8 mouse cellular contexts compared by ENCODE assay signal in the genomic region with DNA sequence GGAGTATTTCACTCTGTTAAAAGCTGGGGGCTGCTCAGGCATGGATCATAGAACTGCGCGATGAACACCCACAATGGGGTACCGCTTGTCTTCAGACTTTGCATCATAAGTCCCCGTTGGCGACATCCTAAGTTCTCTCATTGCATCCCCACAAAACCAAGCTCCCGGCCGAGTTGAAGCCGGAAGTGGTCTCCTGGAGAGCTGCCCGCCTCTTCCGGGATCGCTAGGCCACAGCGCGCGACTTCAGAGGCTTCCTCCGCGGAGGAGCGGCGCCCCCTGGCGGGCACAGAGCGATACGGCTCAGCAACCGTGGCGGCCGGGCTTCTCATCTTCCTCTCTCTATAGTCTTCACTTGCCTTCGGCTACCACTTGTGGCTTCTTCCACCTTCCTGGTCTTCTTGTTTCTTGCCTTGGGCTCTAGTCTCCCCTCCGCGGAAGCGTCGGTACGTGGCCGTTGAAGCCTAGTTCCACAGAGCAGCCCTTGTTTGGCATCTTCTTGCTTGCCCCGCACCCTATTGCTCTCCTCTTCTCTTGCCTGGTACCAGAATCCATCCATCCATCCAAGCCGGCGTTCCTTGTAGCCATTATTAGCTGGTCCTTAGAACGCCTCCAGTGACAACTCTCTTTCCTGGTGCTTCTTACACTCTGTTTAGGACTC. TPM values are rescaled to one million over a fixed set of nuclear protein-coding genes. Genes with fewer than 3 reads are reported as not detected.
DNase-seq lines count a peak whose midpoint lies in the region; ATAC-seq and TF ChIP-seq lines count a peak whose summit lies in the region.

No protein-coding gene starts in this region.

- peak overlapping the region; percentile 68 for H3K4me3 ChIP-seq in G1E (ENCODE audit: low read depth, low read length)
- H3K4me3 ChIP-seq in forebrain, postnatal 0 days (ENCODE audit: low read depth, low read length) = peak overlapping the region; percentile 33
- peak overlapping the region; percentile 44 for H3K4me3 ChIP-seq in lung, embryonic 16.5 days (ENCODE audit: low read length)
- peak overlapping the region; percentile 78 for H3K4me3 ChIP-seq in thymus, adult 2 months (ENCODE audit: control insufficient read depth, insufficient read depth, low read length)

- peak overlapping the region; percentile 74 for H3K27ac ChIP-seq in forebrain, postnatal 0 days (ENCODE audit: low read depth, low read length)
- no peak overlapping the region; the same call in 1 of the 2 replicates for H3K27ac ChIP-seq in lung, embryonic 16.5 days (ENCODE audit: low read length)
- H3K27ac ChIP-seq in thymus, adult 2 months (ENCODE audit: control insufficient read depth, insufficient read depth, low read length) = peak overlapping the region; percentile 82

- H3K4me2 ChIP-seq in forebrain, postnatal 0 days (ENCODE audit: low read depth) = peak overlapping the region; percentile 62
- H3K4me2 ChIP-seq in lung, embryonic 16.5 days (ENCODE audit: low read depth, low read length) = peak overlapping the region; percentile 61

- TF ChIP-seq POLR2A in thymus, adult 2 months (IDR thresholded peaks at IDR 0.05; ENCODE audit: control insufficient read depth, extremely low read depth, insufficient read depth, low read length, poor library complexity) = peak; percentile 50; the same call in 1 of the 2 replicates

- TF ChIP-seq CTCF in G1E (IDR thresholded peaks at IDR 0.05; ENCODE audit: low read depth, low read length) = peak; percentile 89
- peak; percentile 95 for TF ChIP-seq CTCF in forebrain, postnatal 0 days (IDR thresholded peaks at IDR 0.05; ENCODE audit: low read depth)
- peak; percentile 98 for TF ChIP-seq CTCF in thymus, adult 2 months (IDR thresholded peaks at IDR 0.05; ENCODE audit: borderline replicate concordance, control insufficient read depth, extremely low read depth, insufficient read depth, low read length, poor library complexity)

- peaks cover 41% of the 10 kb centered on the region for H3K4me1 ChIP-seq in G1E (ENCODE audit: insufficient read depth, low read depth, low read length)
- H3K4me1 ChIP-seq in forebrain, postnatal 0 days (ENCODE audit: insufficient read depth) = 0 out of 2 replicates have a peak, but pooled peaks cover 8% of the 10 kb centered on the region
- H3K4me1 ChIP-seq in lung, embryonic 16.5 days (replicated peaks; ENCODE audit: control insufficient read depth, insufficient read depth, low read length) = peaks cover 13% of the 10 kb centered on the region
- peaks cover 16% of the 10 kb centered on the region for H3K4me1 ChIP-seq in thymus, adult 2 months (replicated peaks; ENCODE audit: control insufficient read depth, insufficient read depth, low read length)

- 6% methylated on average over 35 of the region's 35 CpGs for WGBS in forebrain, postnatal 0 days
- 4% methylated on average over 35 of the region's 35 CpGs for whole genome bisulfite sequencing in lung, embryonic 16.5 days
- WGBS in thymus, adult 2 months = 3% methylated on average over 35 of the region's 35 CpGs

- peak; percentile 82 for DNase-seq in G1E (ENCODE audit: low spot score)
- DNase-seq in cerebellum, adult 18-20 months = peak; percentile 89 to 98
- peak; percentile 95 for DNase-seq in forebrain, postnatal 0 days
- DNase-seq in heart, postnatal 4 days = peak; percentile 96
- DNase-seq in layer of hippocampus, adult 9-10 months (ENCODE audit: low spot score) = peak; percentile 71
- DNase-seq in ovary, adult 18-20 months (ENCODE audit: low spot score) = peak; percentile 77
- peak; percentile 94 for DNase-seq in thymus, adult 2 months

- H3K9ac ChIP-seq in forebrain, postnatal 0 days = peak overlapping the region; percentile 39
- H3K9ac ChIP-seq in lung, embryonic 16.5 days (ENCODE audit: low read length) = peak overlapping the region; percentile 65

- peak; percentile 37; the same call in 1 of the 2 replicates for ATAC-seq in G1E (ENCODE audit: extremely low read depth, insufficient number of reproducible peaks, low FRiP score, poor library complexity, severe bottlenecking)
- peak; percentile 90 for ATAC-seq in forebrain, postnatal 0 days
- peak; percentile 90 for ATAC-seq in lung, embryonic 16.5 days (ENCODE audit: low read depth)

- peaks cover 16% of the 10 kb centered on the region for H3K27me3 ChIP-seq in G1E (ENCODE audit: insufficient read depth, low read length)
- no peaks in the 10 kb centered on the region for H3K27me3 ChIP-seq in forebrain, postnatal 0 days (ENCODE audit: insufficient read depth, low read length)
- no peaks in the 10 kb centered on the region for H3K27me3 ChIP-seq in lung, embryonic 16.5 days (ENCODE audit: control insufficient read depth, insufficient read depth, low read depth, low read length)
- H3K27me3 ChIP-seq in thymus, adult 2 months (ENCODE audit: control insufficient read depth, insufficient read depth, low read length) = no peaks in the 10 kb centered on the region

- H3K9me3 ChIP-seq in G1E (replicated peaks) = no peaks in the 10 kb centered on the region
- H3K9me3 ChIP-seq in forebrain, postnatal 0 days (ENCODE audit: low read length) = no peaks in the 10 kb centered on the region
- H3K9me3 ChIP-seq in lung, embryonic 16.5 days (ENCODE audit: control insufficient read depth, low read length) = no peaks in the 10 kb centered on the region

- H3K36me3 ChIP-seq in G1E (replicated peaks) = no peaks in the 10 kb centered on the region
- H3K36me3 ChIP-seq in forebrain, postnatal 0 days (ENCODE audit: insufficient read depth) = no peaks in the 10 kb centered on the region
- H3K36me3 ChIP-seq in lung, embryonic 16.5 days (ENCODE audit: control insufficient read depth, insufficient read depth, low read length) = no peaks in the 10 kb centered on the region
- no peaks in the 10 kb centered on the region for H3K36me3 ChIP-seq in thymus, adult 2 months (ENCODE audit: control insufficient read depth, insufficient read depth, low read length)

RNA-seq across cellular contexts. Expression of a gene that starts 9.5 kb away (rescaled TPM):
- total RNA-seq in G1E (2014; fragmentation: Nextera tagmentation) = 337 and 375 TPM in 2 replicates
- 232 TPM in 2 replicates for total RNA-seq in G1E (2017)
- polyA plus RNA-seq in G1E (2012) = 657 and 787 TPM in 2 replicates
- 200 and 223 TPM in 2 replicates for total RNA-seq in forebrain, postnatal 0 days (2014; rRNA removed)
- 267 and 287 TPM in 2 replicates for polyA plus RNA-seq in forebrain, postnatal 0 days (2015; fragmentation: Nextera tagmentation; extraction: Ambion mirVana)
- 100 to 1,000 TPM; 462 to 469 TPM for total RNA-seq in heart, postnatal 4 days (2021)
- 457 and 458 TPM in 2 replicates for polyA plus RNA-seq in lung, embryonic 16.5 days (2015; fragmentation: Nextera tagmentation; extraction: Ambion mirVana)
- 1,154 and 1,267 TPM in 2 replicates for polyA plus RNA-seq in thymus, adult 2 months (2012; rRNA removed)

RNA-seq across cellular contexts. Expression of a gene that starts 24.7 kb away (rescaled TPM):
- total RNA-seq in G1E (2014; fragmentation: Nextera tagmentation) (not detected in 2 replicates), G1E (2017) (0.11 and 0.12 TPM in 2 replicates)
- not detected in 2 replicates for polyA plus RNA-seq in G1E (2012)
- total RNA-seq in forebrain, postnatal 0 days (2014; rRNA removed) = 43.5 and 60.9 TPM in 2 replicates
- polyA plus RNA-seq in forebrain, postnatal 0 days (2015; fragmentation: Nextera tagmentation; extraction: Ambion mirVana) = 38.7 and 39.8 TPM in 2 replicates
- 1 to 10 TPM; 8.0 to 8.1 TPM for total RNA-seq in heart, postnatal 4 days (2021)
- polyA plus RNA-seq in lung, embryonic 16.5 days (2015; fragmentation: Nextera tagmentation; extraction: Ambion mirVana) = 4.5 and 5.4 TPM in 2 replicates
- 9.1 and 11.2 TPM in 2 replicates for polyA plus RNA-seq in thymus, adult 2 months (2012; rRNA removed)

RNA-seq across cellular contexts. Expression of a gene that starts 34.9 kb away (rescaled TPM):
- total RNA-seq in G1E (2014; fragmentation: Nextera tagmentation) = not detected in 2 replicates
- 0.05 TPM in 1 of 2 replicates, not detected in the other for total RNA-seq in G1E (2017)
- polyA plus RNA-seq in G1E (2012) = not detected in 2 replicates
- total RNA-seq in forebrain, postnatal 0 days (2014; rRNA removed) = 0.24 TPM in 1 of 2 replicates, not detected in the other
- polyA plus RNA-seq in forebrain, postnatal 0 days (2015; fragmentation: Nextera tagmentation; extraction: Ambion mirVana) = 0.73 and 1.8 TPM in 2 replicates
- not detected for total RNA-seq in heart, postnatal 4 days (2021)
- 0.65 and 1.2 TPM in 2 replicates for polyA plus RNA-seq in lung, embryonic 16.5 days (2015; fragmentation: Nextera tagmentation; extraction: Ambion mirVana)
- 0.13 and 0.34 TPM in 2 replicates for polyA plus RNA-seq in thymus, adult 2 months (2012; rRNA removed)

RNA-seq across cellular contexts. Expression of a gene that starts 35.6 kb away (rescaled TPM):
- total RNA-seq in G1E (2014; fragmentation: Nextera tagmentation) (not detected in 2 replicates), G1E (2017) (0.27 TPM in 1 of 2 replicates, not detected in the other)
- not detected in 2 replicates for polyA plus RNA-seq in G1E (2012)
- total RNA-seq in forebrain, postnatal 0 days (2014; rRNA removed) = 6.5 and 6.6 TPM in 2 replicates
- 3.9 and 4.4 TPM in 2 replicates for polyA plus RNA-seq in forebrain, postnatal 0 days (2015; fragmentation: Nextera tagmentation; extraction: Ambion mirVana)
- total RNA-seq in heart, postnatal 4 days (2021) = 10 to 100 TPM; 16.2 to 18.8 TPM
- 11.8 and 12.5 TPM in 2 replicates for polyA plus RNA-seq in lung, embryonic 16.5 days (2015; fragmentation: Nextera tagmentation; extraction: Ambion mirVana)
- 4.3 and 4.9 TPM in 2 replicates for polyA plus RNA-seq in thymus, adult 2 months (2012; rRNA removed)

RNA-seq across cellular contexts. Expression of a gene that starts 57.2 kb away (rescaled TPM):
- total RNA-seq in G1E (2014; fragmentation: Nextera tagmentation) = 178 and 183 TPM in 2 replicates
- 76.0 and 76.7 TPM in 2 replicates for total RNA-seq in G1E (2017)
- polyA plus RNA-seq in G1E (2012) = 153 and 156 TPM in 2 replicates
- 11.7 and 13.8 TPM in 2 replicates for total RNA-seq in forebrain, postnatal 0 days (2014; rRNA removed)
- 6.2 and 7.4 TPM in 2 replicates for polyA plus RNA-seq in forebrain, postnatal 0 days (2015; fragmentation: Nextera tagmentation; extraction: Ambion mirVana)
- total RNA-seq in heart, postnatal 4 days (2021) = 10 to 100 TPM; 41.6 to 44.4 TPM
- 44.1 and 51.9 TPM in 2 replicates for polyA plus RNA-seq in lung, embryonic 16.5 days (2015; fragmentation: Nextera tagmentation; extraction: Ambion mirVana)
- polyA plus RNA-seq in thymus, adult 2 months (2012; rRNA removed) = 65.1 and 67.4 TPM in 2 replicates

Comparison
In these comparisons a context has a peak if more than half of its experiments do, and no peak if none do; other contexts are left out.
1. ATAC-seq: peak in every context shown above with its lines; median percentile 90 in forebrain, postnatal 0 days; 90 in lung, embryonic 16.5 days; 37 in G1E.